Mouse (Mus musculus): ENCODE measurements around the gene Flt1. TPM values are rescaled to one million over a fixed set of nuclear protein-coding genes. Genes with fewer than 3 reads are reported as not detected.

The Flt1 gene
- polyA plus RNA-seq, 1 experiment: 8.1 TPM

DNA sequence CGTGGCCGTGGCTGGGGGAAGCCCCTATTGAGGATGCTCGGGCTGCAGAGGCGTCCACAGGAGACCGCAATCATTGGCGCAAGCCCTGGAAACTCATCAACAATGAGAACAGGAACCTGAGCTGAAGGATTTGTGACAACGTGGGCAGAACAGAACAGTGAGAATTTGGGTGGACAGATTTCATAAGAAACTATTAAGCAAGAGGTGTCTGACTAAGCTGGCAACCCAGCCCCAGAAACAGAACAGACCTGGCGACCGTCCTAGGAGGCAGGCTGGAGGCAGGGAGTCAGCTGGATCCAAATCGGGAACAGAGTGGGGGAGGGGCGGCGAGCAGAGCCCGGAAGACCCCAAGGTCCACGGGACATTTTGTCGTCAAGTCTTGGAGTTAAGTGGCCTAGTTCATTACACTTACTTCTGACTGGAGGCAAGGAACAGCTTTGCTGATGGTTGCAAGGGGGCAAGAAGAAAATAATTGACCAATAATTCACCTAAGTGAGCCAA, 22.3 kb upstream of the Flt1 start:
- DNase-seq (ENCODE audit: low read depth): peak; percentile 64
- no peak for TF ChIP-seq POLR2A (IDR thresholded peaks at IDR 0.05; ENCODE audit: borderline replicate concordance, extremely low read depth, insufficient read depth, insufficient read length, poor library complexity, severe bottlenecking)
- no peak for TF ChIP-seq CTCF (IDR thresholded peaks at IDR 0.05; ENCODE audit: borderline replicate concordance, extremely low read depth, insufficient read depth, insufficient read length)

DNA sequence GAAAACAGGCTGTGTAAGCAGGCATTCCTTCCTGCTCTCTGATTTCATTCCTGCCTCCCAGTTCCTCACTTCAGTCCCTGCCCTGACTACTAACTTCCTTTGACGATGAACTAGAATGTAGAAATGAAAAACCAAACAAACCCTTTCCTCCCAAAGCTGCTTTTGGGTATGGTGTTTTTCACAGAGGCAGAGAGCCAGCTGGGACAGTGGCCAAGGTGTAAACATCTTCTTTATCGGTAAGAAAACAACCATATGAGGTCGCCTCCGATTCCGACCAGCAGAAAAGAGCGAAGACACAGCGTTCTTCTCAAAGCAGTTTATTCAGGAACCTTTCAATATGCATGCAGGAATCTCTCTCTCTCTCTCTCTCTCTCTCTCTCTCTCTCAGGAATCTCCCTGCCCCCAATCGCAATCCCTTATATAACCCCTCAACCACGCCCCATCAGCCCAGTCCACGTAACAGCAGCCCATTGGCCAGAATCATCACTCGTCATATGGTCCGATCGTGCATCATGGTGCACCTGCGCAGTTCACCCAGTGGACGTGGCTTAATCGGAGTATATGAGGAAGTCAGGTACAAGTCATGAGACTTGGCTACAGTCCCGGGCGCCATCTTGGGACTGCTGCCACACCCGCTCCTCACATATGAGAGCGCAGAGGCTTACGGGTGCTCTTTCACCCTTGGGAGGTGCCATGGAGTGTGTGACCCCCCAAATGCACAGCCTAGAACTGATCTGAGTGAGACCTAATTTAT, 19.3 kb upstream of the Flt1 start:
- no peak for DNase-seq (ENCODE audit: low read depth)
- TF ChIP-seq POLR2A (IDR thresholded peaks at IDR 0.05; ENCODE audit: borderline replicate concordance, extremely low read depth, insufficient read depth, insufficient read length, poor library complexity, severe bottlenecking) (no peak), CTCF (IDR thresholded peaks at IDR 0.05; ENCODE audit: borderline replicate concordance, extremely low read depth, insufficient read depth, insufficient read length) (no peak)

DNA sequence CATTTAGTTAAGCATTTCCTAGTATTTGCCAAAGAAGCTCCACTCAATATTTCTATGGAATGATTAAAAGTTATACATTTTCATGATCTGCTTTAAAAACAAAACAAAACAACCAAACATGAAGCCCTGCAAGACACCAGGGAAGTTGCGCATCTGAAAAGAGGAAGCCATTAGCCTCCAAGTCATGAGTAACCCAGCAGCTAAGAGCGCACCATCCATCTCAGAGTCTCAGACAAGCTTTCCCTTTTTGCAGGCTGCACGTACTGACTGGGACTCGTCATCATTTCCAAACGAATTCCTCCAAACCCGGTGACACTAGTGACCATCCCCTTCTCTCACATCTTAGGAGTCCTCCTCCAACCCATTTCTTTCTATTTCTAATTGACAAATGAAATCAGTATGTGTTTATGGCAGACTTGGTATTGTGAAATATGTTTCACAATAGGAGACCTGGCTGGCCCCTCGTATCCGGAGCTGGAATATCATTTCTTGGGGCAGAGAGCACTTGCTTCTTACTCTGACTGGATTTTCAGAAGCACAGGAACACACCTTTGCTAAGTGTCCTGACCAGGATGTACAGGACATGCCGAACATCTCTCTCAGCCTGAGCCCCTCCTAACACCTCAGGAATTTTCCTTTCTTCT, 16.8 kb upstream of the Flt1 start:
- TF ChIP-seq CTCF (IDR thresholded peaks at IDR 0.05; ENCODE audit: borderline replicate concordance, extremely low read depth, insufficient read depth, insufficient read length) (no peak), POLR2A (IDR thresholded peaks at IDR 0.05; ENCODE audit: borderline replicate concordance, extremely low read depth, insufficient read depth, insufficient read length, poor library complexity, severe bottlenecking) (no peak)
- no peak for DNase-seq (ENCODE audit: low read depth)

DNA sequence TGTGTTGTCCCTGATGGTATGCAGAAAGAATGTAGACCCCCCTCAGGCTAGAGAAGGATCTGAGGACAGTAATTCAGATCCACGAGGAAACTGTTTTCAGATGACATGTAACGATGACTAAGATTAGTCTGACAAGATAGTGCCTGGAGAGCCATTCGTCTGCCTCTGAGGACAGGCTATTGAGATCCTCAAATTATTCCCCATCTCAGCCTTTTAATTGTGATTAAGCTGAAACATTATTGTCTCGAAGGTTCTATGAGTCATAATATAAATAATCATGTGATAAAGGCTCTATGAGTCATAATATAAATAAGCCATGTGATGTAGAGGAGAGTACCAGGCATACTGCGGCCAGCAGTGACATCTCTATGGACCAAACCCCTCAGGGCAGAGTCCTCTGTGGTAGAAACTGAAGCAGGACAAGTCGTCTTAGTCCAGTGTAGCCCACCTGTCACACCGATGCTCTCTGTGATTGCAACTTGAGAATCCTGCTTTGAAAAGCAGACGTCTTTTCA, 11.0 kb upstream of the Flt1 start:
- TF ChIP-seq POLR2A (IDR thresholded peaks at IDR 0.05; ENCODE audit: borderline replicate concordance, extremely low read depth, insufficient read depth, insufficient read length, poor library complexity, severe bottlenecking) (no peak), CTCF (IDR thresholded peaks at IDR 0.05; ENCODE audit: borderline replicate concordance, extremely low read depth, insufficient read depth, insufficient read length) (no peak)
- DNase-seq (ENCODE audit: low read depth): no peak

DNA sequence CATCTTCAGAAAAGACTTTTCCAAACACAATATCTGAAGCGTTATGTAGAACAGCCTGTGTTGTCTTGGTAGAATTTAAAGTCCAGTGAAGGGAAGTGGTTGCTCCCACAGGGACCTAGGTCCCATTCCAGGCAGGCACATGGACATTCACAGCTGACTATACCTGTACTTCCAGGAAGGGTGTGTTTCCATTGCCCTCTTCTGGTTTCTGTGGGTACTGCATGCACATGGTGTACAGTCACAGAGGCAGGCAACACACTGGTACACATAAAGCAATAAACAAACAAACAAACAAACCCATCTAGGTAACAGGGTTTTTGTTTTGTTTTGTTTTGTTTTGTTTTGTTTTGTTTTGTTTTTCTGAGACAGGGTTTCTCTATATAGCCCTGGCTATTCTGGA, 7.9 kb upstream of the Flt1 start:
- peak; percentile 48; the same call in 1 of the 2 replicates for TF ChIP-seq CTCF (IDR thresholded peaks at IDR 0.05; ENCODE audit: borderline replicate concordance, extremely low read depth, insufficient read depth, insufficient read length)
- TF ChIP-seq POLR2A (IDR thresholded peaks at IDR 0.05; ENCODE audit: borderline replicate concordance, extremely low read depth, insufficient read depth, insufficient read length, poor library complexity, severe bottlenecking): no peak
- DNase-seq (ENCODE audit: low read depth): no peak

DNA sequence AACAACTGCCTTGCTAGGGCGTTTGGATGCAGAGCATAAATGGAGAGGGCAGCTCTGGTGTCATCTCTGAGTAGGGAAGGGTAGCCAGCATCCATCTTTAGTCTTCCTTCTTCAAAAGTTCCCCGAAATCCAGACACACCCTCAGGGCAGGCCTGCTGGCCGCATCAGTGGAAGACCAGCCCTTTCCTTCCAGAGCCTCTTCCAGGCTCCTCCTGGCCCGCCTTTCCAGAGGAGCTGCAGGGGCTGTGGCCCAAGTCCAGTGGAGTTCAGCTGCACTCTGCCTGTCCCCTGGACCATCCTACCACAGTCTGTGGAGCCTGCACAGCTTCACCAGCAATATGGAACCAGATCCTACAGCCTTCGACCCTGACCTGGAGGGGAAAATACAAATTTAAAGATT, 7.1 kb upstream of the Flt1 start:
- no peak for TF ChIP-seq POLR2A (IDR thresholded peaks at IDR 0.05; ENCODE audit: borderline replicate concordance, extremely low read depth, insufficient read depth, insufficient read length, poor library complexity, severe bottlenecking)
- DNase-seq (ENCODE audit: low read depth): no peak

DNA sequence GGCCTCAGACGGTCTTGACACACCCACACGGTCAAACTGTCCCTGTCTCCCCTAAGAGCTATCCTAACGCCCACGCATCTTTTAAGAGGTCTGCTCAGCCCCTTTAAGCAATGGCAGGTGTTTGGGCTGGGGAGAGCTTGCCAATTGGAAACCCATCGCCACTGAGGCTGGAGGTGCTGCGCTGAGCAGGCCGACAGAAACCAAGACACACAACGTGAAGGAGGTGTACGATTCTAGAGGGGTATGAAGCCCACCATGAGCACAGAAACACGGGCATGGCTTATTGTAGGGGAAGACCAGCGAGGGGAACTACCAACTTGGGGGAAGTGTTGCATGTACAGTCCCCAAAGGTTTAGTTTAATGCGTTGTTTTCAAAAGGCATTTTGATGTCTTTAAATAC, 1.7 kb upstream of the Flt1 start:
- DNase-seq (ENCODE audit: low read depth): no peak
- TF ChIP-seq CTCF (IDR thresholded peaks at IDR 0.05; ENCODE audit: borderline replicate concordance, extremely low read depth, insufficient read depth, insufficient read length): no peak
- TF ChIP-seq POLR2A (IDR thresholded peaks at IDR 0.05; ENCODE audit: borderline replicate concordance, extremely low read depth, insufficient read depth, insufficient read length, poor library complexity, severe bottlenecking): no peak

DNA sequence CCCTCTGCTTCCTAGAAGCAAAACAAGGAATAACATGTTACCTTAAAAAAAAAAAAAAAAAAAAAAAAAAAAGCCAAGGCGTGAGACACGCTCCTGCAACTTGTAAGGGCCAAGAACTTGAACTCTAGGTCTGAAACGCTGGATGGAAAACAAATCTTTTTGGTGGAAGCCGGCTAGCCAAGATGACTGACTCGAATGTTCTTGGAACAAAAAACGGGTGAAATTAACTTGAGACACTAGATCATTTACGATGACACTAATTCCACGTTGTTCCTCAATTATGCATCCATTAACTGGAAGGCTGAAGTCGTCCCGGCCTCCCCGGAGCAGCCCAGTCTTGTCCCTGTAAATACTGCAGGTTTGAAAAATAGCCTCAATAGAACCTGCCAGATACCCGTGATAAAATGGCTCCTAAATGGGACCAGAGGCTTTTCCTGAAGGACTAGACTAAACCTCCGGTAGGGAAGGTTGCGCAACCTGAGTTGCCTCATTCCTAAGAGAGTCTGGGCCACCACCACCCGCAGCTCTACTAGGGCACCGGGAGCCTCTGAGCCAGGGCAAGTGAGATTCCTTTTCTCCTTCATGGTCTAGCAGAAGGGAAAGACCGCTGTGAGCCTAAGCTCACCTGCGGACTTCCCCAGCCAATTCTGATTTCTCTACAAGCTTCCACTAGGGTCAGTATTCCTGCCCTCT, 1.0 kb upstream of the Flt1 start:
- TF ChIP-seq POLR2A (IDR thresholded peaks at IDR 0.05; ENCODE audit: borderline replicate concordance, extremely low read depth, insufficient read depth, insufficient read length, poor library complexity, severe bottlenecking): no peak
- no peak for TF ChIP-seq CTCF (IDR thresholded peaks at IDR 0.05; ENCODE audit: borderline replicate concordance, extremely low read depth, insufficient read depth, insufficient read length)
- DNase-seq (ENCODE audit: low read depth): peak; percentile 25

DNA sequence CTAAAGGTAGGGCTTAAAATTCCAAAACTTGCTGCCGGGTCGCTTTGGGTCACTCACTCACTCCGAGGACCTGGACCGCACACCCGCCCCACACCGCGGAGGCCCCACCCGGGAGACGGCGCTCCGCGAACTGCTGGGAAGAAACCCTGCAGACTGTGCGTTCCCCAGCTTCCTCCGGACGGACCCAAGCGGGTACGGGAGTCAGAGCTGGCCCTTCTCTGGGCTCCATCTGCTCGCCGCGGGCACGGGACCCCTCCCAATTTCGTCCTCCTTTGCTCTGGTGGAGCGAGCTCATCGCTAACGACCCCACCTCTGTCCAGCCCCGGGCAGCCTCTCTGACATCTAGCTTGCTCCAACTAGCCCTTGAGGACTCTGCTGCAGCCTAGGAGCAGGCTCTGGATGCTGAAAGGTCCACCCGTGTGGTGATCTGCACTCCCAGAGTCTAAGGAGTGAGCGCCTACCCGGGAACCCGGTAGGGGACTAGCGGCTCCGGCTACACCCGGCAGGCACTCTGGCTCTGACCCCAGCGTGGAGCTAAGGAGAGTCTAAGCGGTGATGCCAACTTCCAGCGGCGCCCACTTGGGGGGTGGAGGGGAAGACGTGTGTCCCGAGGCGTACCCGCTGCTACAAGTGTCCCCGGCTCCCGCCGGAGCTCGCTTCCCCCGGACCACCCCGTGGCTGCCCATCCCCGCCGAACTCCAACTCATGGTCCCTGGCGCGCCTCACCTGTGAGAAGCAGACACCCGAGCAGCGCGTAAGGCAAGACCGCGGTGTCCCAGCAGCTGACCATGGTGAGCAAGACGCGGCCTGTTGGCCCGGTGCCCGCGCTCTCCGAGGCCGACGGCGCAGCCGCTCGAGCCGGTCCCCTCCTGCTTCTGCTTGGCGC, 623 bp downstream of the Flt1 start:
- DNase-seq (ENCODE audit: low read depth): peak; percentile 68
- TF ChIP-seq POLR2A (IDR thresholded peaks at IDR 0.05; ENCODE audit: borderline replicate concordance, extremely low read depth, insufficient read depth, insufficient read length, poor library complexity, severe bottlenecking): no peak
- TF ChIP-seq CTCF (IDR thresholded peaks at IDR 0.05; ENCODE audit: borderline replicate concordance, extremely low read depth, insufficient read depth, insufficient read length): no peak

DNA sequence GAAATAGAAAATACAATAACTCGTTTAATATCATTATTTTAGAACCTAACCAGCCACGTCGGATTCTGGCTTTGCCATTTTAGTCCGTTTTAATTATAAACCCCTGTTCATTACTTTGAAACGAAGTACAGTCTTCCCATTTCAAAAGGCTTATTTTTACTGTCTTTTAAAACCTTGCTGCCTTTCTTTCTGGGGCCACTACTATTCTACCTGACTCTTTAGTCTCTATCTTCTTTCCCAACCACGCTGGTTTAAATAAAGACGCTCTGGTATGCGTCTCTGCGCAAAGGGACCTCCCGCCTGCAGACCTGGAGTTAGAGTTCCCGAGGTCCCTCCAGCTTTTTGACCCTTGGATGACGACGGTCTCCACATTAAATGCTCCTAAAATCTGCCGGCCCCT, 1.4 kb downstream of the Flt1 start:
- TF ChIP-seq CTCF (IDR thresholded peaks at IDR 0.05; ENCODE audit: borderline replicate concordance, extremely low read depth, insufficient read depth, insufficient read length): no peak
- TF ChIP-seq POLR2A (IDR thresholded peaks at IDR 0.05; ENCODE audit: borderline replicate concordance, extremely low read depth, insufficient read depth, insufficient read length, poor library complexity, severe bottlenecking): no peak
- DNase-seq (ENCODE audit: low read depth): peak; percentile 20

All from brain, embryonic 14.5 days (tissue).